Mouse (Mus musculus) kidney, adult 11 months (tissue): ENCODE results near the gene Irak4.

Source experiments
- DNase-seq: peaks from one replicate; pipeline ENCODE4 v3.0.0; 2022

The Irak4 gene

DNA sequence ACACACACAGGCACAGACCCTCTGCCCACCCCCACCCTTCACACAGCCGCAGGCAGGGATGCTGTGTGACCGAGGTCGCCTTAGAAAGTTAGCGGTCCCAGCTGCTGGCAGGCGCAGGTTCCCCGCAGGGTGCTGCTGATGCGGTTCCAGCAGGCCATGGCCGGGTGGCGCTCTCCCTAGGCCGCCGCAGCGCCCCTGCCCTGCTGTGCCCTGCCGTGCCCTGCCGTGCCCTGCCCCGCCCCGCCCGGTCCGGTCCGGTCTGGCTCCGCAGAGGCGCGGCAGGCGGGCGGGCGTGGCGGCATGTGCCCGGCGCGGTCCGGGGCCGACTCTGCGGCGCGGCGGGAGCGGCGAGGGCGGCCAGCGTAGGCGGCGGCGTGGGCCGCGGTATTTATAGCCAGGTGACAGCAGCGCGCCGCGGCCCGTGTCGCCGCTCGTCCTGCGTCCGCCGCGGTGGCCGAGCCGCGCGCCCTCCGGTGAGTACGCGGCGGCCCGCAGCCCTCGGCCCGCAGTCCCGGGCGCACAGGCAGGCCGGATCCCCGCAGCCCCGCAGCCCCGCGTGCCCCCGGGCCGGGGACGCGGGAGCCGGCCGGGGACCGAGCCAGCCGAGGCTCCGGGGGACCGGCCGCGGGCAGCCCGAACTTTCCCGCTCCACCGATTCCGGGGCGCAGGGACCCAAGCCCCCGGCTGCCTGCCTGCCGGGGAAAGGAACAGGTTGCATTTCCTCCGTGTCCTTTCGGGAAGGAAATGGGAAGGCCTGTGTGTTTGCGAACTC is 85.6 kb downstream of the Irak4 start, which contains the start of gene Tmem117:
Gene Tmem117, plus strand, starts transcription at position 403 of the 772 bp plus-strand sequence.
- peak; percentile 68 for DNase-seq

DNA sequence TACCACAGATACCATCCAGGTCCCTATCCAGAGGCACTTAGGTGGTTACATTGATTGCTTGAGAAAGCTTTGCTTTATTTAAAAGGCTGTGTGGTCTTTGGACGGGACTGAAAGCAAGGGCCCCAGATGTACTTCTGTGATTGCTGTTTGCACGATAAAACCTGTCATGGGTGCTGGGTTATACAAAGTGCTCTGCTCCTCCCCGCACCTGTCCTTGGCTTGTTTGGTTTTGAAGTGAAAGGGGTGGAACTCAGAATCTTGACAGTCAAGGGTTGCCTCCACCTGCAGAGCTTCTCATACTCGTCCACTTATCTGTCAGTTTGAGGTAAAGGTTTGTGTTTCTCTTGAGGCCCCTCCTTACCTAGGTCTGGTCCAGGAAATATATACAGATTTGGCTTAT is 87.1 kb downstream of the Irak4 start:
- no peak for DNase-seq
